Comparison of ENCODE assay signal across 9 mouse cellular contexts in genomic region chr7:98967672-98968071, GRCm38 (mm10).
DNase-seq lines count a peak whose midpoint lies in the region; ATAC-seq and TF ChIP-seq lines count a peak whose summit lies in the region.
"Had no signal": no experiment of that assay in that cellular context is flagged by ENCODE, and none has a peak within 500 bp of the region (broad histone marks: within the 10 kb centered on the region; RNA-seq: fewer than 3 reads in every experiment).

No protein-coding gene starts in this region.

- no peak overlapping the region for H3K4me3 ChIP-seq in heart, embryonic 10.5 days
- no peak overlapping the region for H3K4me3 ChIP-seq in midbrain, embryonic 12.5 days
- no peak overlapping the region for H3K4me3 ChIP-seq in midbrain, embryonic 10.5 days
- no peak overlapping the region for H3K4me3 ChIP-seq in hindbrain, postnatal 0 days (ENCODE audit: low read length)
- H3K4me3 ChIP-seq in neural tube, embryonic 15.5 days (replicated peaks) = no peak overlapping the region

- ATAC-seq in midbrain, embryonic 12.5 days (ENCODE audit: low FRiP score, low read depth) = no peak
- 0 out of 2 replicates have a peak, but pooled peaks have one; percentile 29 for ATAC-seq in hindbrain, postnatal 0 days
- ATAC-seq in neural tube, embryonic 15.5 days (ENCODE audit: low FRiP score) = no peak

- H3K9ac ChIP-seq in midbrain, embryonic 12.5 days (replicated peaks) = no peak overlapping the region
- no peak overlapping the region for H3K9ac ChIP-seq in hindbrain, postnatal 0 days (replicated peaks; ENCODE audit: low read length)
- H3K9ac ChIP-seq in neural tube, embryonic 15.5 days (replicated peaks) = no peak overlapping the region

- TF ChIP-seq CTCF in hindbrain, postnatal 0 days (IDR thresholded peaks at IDR 0.05; ENCODE audit: low read depth) = no peak

- no peak overlapping the region for H3K27ac ChIP-seq in heart, embryonic 10.5 days
- H3K27ac ChIP-seq in midbrain, embryonic 12.5 days (replicated peaks) = no peak overlapping the region
- H3K27ac ChIP-seq in midbrain, embryonic 10.5 days (replicated peaks) = no peak overlapping the region
- H3K27ac ChIP-seq in hindbrain, postnatal 0 days = 0 out of 2 replicates have a peak overlapping the region, but pooled peaks have one; percentile 43
- peak overlapping the region; percentile 23 for H3K27ac ChIP-seq in neural tube, embryonic 15.5 days (replicated peaks)
- H3K27ac ChIP-seq: macrophage had no signal

- H3K4me2 ChIP-seq in midbrain, embryonic 12.5 days (replicated peaks) = peak overlapping the region; percentile 34
- peak overlapping the region; percentile 42; the same call in 1 of the 2 replicates for H3K4me2 ChIP-seq in hindbrain, postnatal 0 days (ENCODE audit: low read depth, low read length)
- peak overlapping the region; percentile 32 for H3K4me2 ChIP-seq in neural tube, embryonic 15.5 days

- WGBS in heart, embryonic 10.5 days = 68% methylated on average over 7 of the region's 7 CpGs
- 42% methylated on average over 7 of the region's 7 CpGs for WGBS in midbrain, embryonic 12.5 days
- 59% methylated on average over 7 of the region's 7 CpGs for WGBS in midbrain, embryonic 10.5 days
- WGBS in hindbrain, postnatal 0 days = 49% methylated on average over 7 of the region's 7 CpGs
- WGBS in neural tube, embryonic 15.5 days = 52% methylated on average over 7 of the region's 7 CpGs

- peaks cover 7% of the 10 kb centered on the region for H3K36me3 ChIP-seq in heart, embryonic 10.5 days
- peaks cover 3% of the 10 kb centered on the region; the same call in 1 of the 2 replicates for H3K36me3 ChIP-seq in midbrain, embryonic 12.5 days
- H3K36me3 ChIP-seq in midbrain, embryonic 10.5 days = no peaks in the 10 kb centered on the region
- H3K36me3 ChIP-seq in hindbrain, postnatal 0 days (ENCODE audit: insufficient read depth, low read length) = no peaks in the 10 kb centered on the region
- no peaks in the 10 kb centered on the region for H3K36me3 ChIP-seq in neural tube, embryonic 15.5 days

- H3K27me3 ChIP-seq in heart, embryonic 10.5 days (ENCODE audit: insufficient read depth, poor library complexity, severe bottlenecking) = no peaks in the 10 kb centered on the region
- H3K27me3 ChIP-seq in midbrain, embryonic 12.5 days = peaks cover 35% of the 10 kb centered on the region
- peaks cover 24% of the 10 kb centered on the region for H3K27me3 ChIP-seq in midbrain, embryonic 10.5 days (ENCODE audit: low read depth, poor library complexity, severe bottlenecking)
- no peaks in the 10 kb centered on the region for H3K27me3 ChIP-seq in hindbrain, postnatal 0 days (ENCODE audit: insufficient read depth, low read length)
- no peaks in the 10 kb centered on the region for H3K27me3 ChIP-seq in neural tube, embryonic 15.5 days (replicated peaks)

- peak; percentile 74 for DNase-seq in heart, adult 11 months
- DNase-seq in heart, embryonic 10.5 days (ENCODE audit: low spot score) = no peak
- no peak for DNase-seq in midbrain, embryonic 10.5 days (ENCODE audit: low spot score)
- DNase-seq in hindbrain, postnatal 0 days (ENCODE audit: low spot score) = no peak
- no peak for DNase-seq in right cerebral cortex, adult 2 months (ENCODE audit: low spot score in 2 of 2)
- DNase-seq in adrenal gland, postnatal 25 days = no peak

- no peaks in the 10 kb centered on the region for H3K9me3 ChIP-seq in heart, embryonic 10.5 days
- H3K9me3 ChIP-seq in midbrain, embryonic 12.5 days = 0 out of 2 replicates have a peak, but pooled peaks cover 7% of the 10 kb centered on the region
- 0 out of 2 replicates have a peak, but pooled peaks cover 7% of the 10 kb centered on the region for H3K9me3 ChIP-seq in midbrain, embryonic 10.5 days (replicated peaks)
- H3K9me3 ChIP-seq in hindbrain, postnatal 0 days (ENCODE audit: low read length) = peaks cover 4% of the 10 kb centered on the region; the same call in 1 of the 2 replicates
- H3K9me3 ChIP-seq in neural tube, embryonic 15.5 days (replicated peaks) = no peaks in the 10 kb centered on the region; the same call in 1 of the 2 replicates

- peaks cover 22% of the 10 kb centered on the region for H3K4me1 ChIP-seq in heart, embryonic 10.5 days
- peaks cover 14% of the 10 kb centered on the region; the same call in 1 of the 2 replicates for H3K4me1 ChIP-seq in midbrain, embryonic 12.5 days
- peaks cover 42% of the 10 kb centered on the region for H3K4me1 ChIP-seq in midbrain, embryonic 10.5 days
- no peaks in the 10 kb centered on the region; the same call in 1 of the 2 replicates for H3K4me1 ChIP-seq in hindbrain, postnatal 0 days (ENCODE audit: insufficient read depth, low read length)
- H3K4me1 ChIP-seq in neural tube, embryonic 15.5 days = peaks cover 20% of the 10 kb centered on the region

Comparison
In these comparisons a context has a peak if more than half of its experiments do, and no peak if none do; other contexts are left out.
1. H3K27ac ChIP-seq: peak in hindbrain, postnatal 0 days (single experiment) and neural tube, embryonic 15.5 days (single experiment); none in heart, embryonic 10.5 days (single experiment), midbrain, embryonic 12.5 days (single experiment) and midbrain, embryonic 10.5 days (single experiment).
2. Peak in every context shown above with its lines, with median percentiles within 50 percentile points of each other: H3K4me2 ChIP-seq.